Mouse (Mus musculus) liver, embryonic 11.5 days (tissue): Measurements from ENCODE around the gene Gm3448. TPM values are rescaled to one million over a fixed set of nuclear protein-coding genes. Genes with fewer than 3 reads are reported as not detected.

Experiments used
- ATAC-seq: fragments of 200-750 bp; cut with Nextera tagmentation; replicated peaks from 2 replicates; pipeline ENCODE4 v1.8.0; 2017; ENCODE audit warnings: moderate number of reproducible peaks, mild to moderate bottlenecking, moderate TSS enrichment, moderate library complexity; ENCODE audit not compliant: low FRiP score
- DNase-seq: peaks from one replicate; pipeline ENCODE4 v3.0.0-alpha.2; 2017; ENCODE audit warnings: low spot score
- H3K27ac ChIP-seq: fragments of 300-500 bp; sonication (generic); 2 replicates; pipeline ENCODE4 v1.5.1; 2014; ENCODE audit warnings: mild to moderate bottlenecking, low read depth, low read length, control low read depth
- H3K27me3 ChIP-seq: fragments of 300-500 bp; sonication (generic); replicated peaks from 2 replicates; pipeline ENCODE4 v1.6.1; 2014; ENCODE audit warnings: low read length, mixed read lengths; ENCODE audit not compliant: control insufficient read depth, insufficient read depth
- H3K36me3 ChIP-seq: fragments of 300-500 bp; sonication (generic); 2 replicates; pipeline ENCODE4 v1.6.1; 2014; ENCODE audit warnings: mild to moderate bottlenecking, low read length, moderate library complexity, mixed read lengths; ENCODE audit not compliant: control insufficient read depth, insufficient read depth
- H3K4me1 ChIP-seq: fragments of 300-500 bp; sonication (generic); replicated peaks from 2 replicates; pipeline ENCODE4 v1.6.1; 2014; ENCODE audit warnings: low read length, mixed read lengths; ENCODE audit not compliant: control insufficient read depth, insufficient read depth
- H3K4me2 ChIP-seq: fragments of 300-500 bp; sonication (generic); 2 replicates; pipeline ENCODE4 v1.6.1; 2014; ENCODE audit warnings: mild to moderate bottlenecking, control low read depth, moderate library complexity
- H3K4me3 ChIP-seq: fragments of 300-500 bp; sonication (generic); 2 replicates; pipeline ENCODE4 v1.5.1; 2014; ENCODE audit warnings: low read depth, low read length, control low read depth
- H3K9ac ChIP-seq: fragments of 300-500 bp; sonication (generic); 2 replicates; pipeline ENCODE4 v1.6.1; 2014; ENCODE audit warnings: low read depth, low read length, control low read depth
- H3K9me3 ChIP-seq: fragments of 300-500 bp; sonication (generic); 2 replicates; pipeline ENCODE4 v1.6.1; 2016; ENCODE audit warnings: low read length, inconsistent platforms, mixed read lengths; ENCODE audit not compliant: control insufficient read depth
- WGBS: fragments of 180-500 bp; shearing (Covaris S2); extraction: QIAGEN DNeasy Blood & Tissue Kit; methylation state at CpG from one replicate; pipeline ENCODE4 v1.1.7; 2014; 5-methylcytosine and 5-hydroxymethylcytosine counted together
- polyA plus RNA-seq: library from polyadenylated mRNA; unstranded; fragments of >200 nt; fragmentation: Nextera tagmentation; extraction: Ambion mirVana; gene quantifications from 2 replicates; pipeline ENCODE4 v1.2.1, GENCODE M21; 2014

Gm3448 gene
- polyA plus RNA-seq, 1 experiment from 2014 or later, result 4.6 TPM

- Histone ChIP-seq H3K9ac (peak overlapping the region; percentile 20; the same call in 1 of the 2 replicates), H3K27me3 (no peaks in the 10 kb centered on the region), H3K4me1 (peaks cover 19% of the 10 kb centered on the region), H3K4me3 (peak overlapping the region; percentile 28; the same call in 1 of the 2 replicates), H3K27ac (peak overlapping the region; percentile 7; the same call in 1 of the 2 replicates), H3K9me3 (no peaks in the 10 kb centered on the region), H3K36me3 (peaks cover 14% of the 10 kb centered on the region), H3K4me2 (peak overlapping the region; percentile 82)
- DNase-seq, result no peak
- no peak for ATAC-seq
- WGBS, result 66% methylated on average over 5 of the region's 5 CpGs
These were observed 82.5 kb downstream of the Gm3448 start for GRCm38 (mm10) chr17:14958686-14959327.

- ATAC-seq (peak; percentile 63), DNase-seq (no peak)
- Histone ChIP-seq H3K27ac (no peak overlapping the region), H3K4me1 (peaks cover 9% of the 10 kb centered on the region), H3K9me3 (no peaks in the 10 kb centered on the region), H3K4me3 (no peak overlapping the region), H3K36me3 (peaks cover 36% of the 10 kb centered on the region), H3K9ac (no peak overlapping the region), H3K27me3 (no peaks in the 10 kb centered on the region), H3K4me2 (no peak overlapping the region)
- WGBS, result 71% methylated on average over 8 of the region's 8 CpGs
These were observed 87.9 kb downstream of the Gm3448 start for GRCm38 (mm10) chr17:14953452-14953851.

- Histone ChIP-seq H3K9me3 (no peaks in the 10 kb centered on the region), H3K27ac (no peak overlapping the region), H3K4me1 (peaks cover 3% of the 10 kb centered on the region), H3K9ac (no peak overlapping the region), H3K36me3 (peaks cover 39% of the 10 kb centered on the region), H3K4me2 (no peak overlapping the region), H3K27me3 (no peaks in the 10 kb centered on the region), H3K4me3 (no peak overlapping the region)
- 85% methylated on average over 7 of the region's 7 CpGs for WGBS
- no peak for ATAC-seq
- DNase-seq, result no peak
These were observed 92.0 kb downstream of the Gm3448 start for GRCm38 (mm10) chr17:14949161-14949827.

Other genes starting within 250 kb of the Gm3448 start
- gene Wdr27, start 98.4 kb downstream of the Gm3448 start, polyA plus RNA-seq, result 2.0 and 2.9 TPM in 2 replicates
- gene 1600012H06Rik, start 98.4 kb downstream of the Gm3448 start, polyA plus RNA-seq, result 19.9 and 22.2 TPM in 2 replicates
- 137 and 150 TPM in 2 replicates for gene Phf10, start 80.3 kb downstream of the Gm3448 start, polyA plus RNA-seq
- gene 9030025P20Rik, start 63.1 kb downstream of the Gm3448 start, polyA plus RNA-seq, result 8.1 and 8.2 TPM in 2 replicates
- 1.3 and 2.6 TPM in 2 replicates for gene Gm3417, start 62.7 kb downstream of the Gm3448 start, polyA plus RNA-seq
- gene Gm3435, start 31.4 kb downstream of the Gm3448 start, polyA plus RNA-seq, result 5.4 and 5.6 TPM in 2 replicates
- 67.2 and 73.1 TPM in 2 replicates for gene Ermard, start 329 bp downstream of the Gm3448 start, polyA plus RNA-seq
- gene Tcte3, start within 50 bp of the Gm3448 start, polyA plus RNA-seq, result 3.9 and 4.4 TPM in 2 replicates